Mouse (Mus musculus): ENCODE measurements around the gene Kif1b. TPM values are rescaled to one million over a fixed set of nuclear protein-coding genes. Genes with fewer than 3 reads are reported as not detected.

Gene Kif1b
- total RNA-seq (2017), result 6.0 and 6.6 TPM in 2 replicates

DNA sequence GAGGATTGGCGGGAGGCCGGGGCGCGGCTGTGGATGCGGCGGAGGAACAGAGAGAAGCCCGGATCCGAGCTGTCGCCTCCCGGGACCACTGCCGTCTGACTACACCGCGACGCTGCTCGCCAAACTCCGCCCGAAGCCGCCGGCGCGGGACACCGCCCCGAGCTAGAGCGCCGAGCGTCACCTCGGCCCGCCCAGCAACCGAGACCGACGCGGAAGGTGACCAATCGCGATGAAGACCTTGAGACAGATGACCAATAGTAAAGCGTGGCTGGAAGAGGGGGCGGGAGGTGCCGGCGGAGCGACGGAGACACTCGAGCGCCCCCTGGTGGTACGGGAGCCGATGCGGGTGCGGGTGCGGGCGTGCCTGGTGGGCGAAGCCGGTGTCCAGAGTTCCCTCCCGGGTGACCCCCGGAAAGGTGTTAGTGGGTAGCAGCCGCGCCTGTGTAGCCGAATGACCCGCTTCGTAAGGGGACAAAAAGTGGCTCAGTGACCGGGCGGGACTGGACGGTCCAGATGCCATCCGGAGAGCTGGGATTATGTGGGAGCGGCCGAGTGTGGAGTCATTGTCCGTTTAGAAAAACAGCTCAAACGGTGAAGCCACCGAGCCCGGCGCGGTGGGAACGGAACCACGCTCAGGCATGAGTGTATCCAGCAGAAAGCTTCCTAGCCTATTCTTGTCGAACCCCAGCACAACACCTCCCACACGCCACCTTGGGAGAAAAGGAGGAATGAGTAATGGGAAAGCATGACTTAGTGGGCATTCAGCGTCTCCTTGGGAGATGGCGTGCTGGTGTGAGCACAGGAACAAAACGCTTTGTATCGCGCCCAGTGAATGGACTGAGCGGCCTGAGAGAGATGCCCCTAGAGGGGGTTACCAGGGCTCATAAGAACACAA, at the start of gene Kif1b:
TSS of gene Kif1b (minus strand) at position 98 of the 895 bp plus-strand sequence.
- peak; percentile 97 for ATAC-seq (replicated peaks; ENCODE audit: low read depth, poor library complexity, severe bottlenecking)

DNA sequence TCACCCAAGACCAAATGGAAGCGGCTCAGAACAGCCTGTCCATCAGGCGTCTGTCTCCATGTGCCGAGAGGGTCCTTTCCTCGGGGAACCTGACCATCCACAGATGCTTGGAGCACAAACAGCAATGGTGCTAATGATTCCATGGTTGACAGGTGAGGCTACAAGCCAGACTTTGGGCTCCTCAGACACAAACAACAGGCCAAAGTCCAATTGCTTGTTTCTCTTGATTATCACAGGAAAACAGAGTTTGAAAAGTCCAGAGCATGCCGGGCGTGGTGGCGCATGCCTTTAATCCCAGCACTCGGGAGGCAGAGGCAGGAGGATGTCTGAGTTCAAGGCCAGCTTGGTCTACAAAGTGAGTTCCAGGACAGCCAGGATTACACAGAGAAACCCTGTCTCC, 47.2 kb upstream of the Kif1b start:
- ATAC-seq (replicated peaks; ENCODE audit: low read depth, poor library complexity, severe bottlenecking), result no peak

DNA sequence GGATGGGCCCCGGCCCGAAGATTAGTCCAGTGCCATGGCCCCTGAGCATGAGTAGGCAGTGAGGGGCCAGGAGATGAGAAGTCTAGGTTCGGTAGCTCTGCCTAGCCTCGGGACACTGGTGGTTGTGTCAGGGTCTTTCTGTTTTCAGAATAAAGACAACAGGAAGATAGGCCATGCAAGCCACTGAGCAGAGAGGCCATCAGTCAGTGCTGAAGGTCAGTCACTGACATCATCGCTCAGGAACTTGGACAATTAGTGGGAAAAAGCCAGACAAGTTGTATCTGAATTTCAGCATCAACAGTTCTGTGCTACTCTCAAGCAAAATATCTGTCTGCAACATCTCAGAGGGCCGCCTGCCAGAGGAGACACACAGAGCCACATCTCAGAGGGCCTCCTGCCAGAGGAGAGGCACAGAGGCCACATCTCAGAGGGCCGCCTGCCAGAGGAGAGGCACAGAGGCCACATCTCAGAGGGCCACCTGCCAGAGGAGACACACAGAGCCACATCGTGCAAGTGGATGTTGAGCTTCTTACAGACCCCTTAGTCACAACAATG, 44.2 kb upstream of the Kif1b start:
- ATAC-seq (replicated peaks; ENCODE audit: low read depth, poor library complexity, severe bottlenecking), result no peak

DNA sequence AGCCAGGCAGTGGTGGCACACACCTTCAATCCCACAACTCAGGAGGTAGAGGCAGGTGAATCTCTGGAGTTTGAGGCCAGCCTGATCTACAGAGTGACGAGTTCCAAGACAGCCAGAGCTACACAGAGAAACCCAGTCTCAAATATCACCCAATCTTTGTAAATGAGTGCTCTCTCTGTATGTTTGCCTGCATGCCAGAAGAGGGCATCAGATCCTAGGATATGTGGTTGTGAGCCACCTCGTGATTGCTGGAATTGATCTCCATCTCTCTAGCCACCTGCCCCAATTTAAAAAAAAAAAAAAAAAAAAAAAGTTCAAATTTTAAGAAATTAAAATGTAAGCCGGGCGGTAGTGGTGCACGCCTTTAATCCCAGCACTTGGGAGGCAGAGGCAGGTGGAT, 41.5 kb upstream of the Kif1b start:
- ATAC-seq (replicated peaks; ENCODE audit: low read depth, poor library complexity, severe bottlenecking), result no peak

DNA sequence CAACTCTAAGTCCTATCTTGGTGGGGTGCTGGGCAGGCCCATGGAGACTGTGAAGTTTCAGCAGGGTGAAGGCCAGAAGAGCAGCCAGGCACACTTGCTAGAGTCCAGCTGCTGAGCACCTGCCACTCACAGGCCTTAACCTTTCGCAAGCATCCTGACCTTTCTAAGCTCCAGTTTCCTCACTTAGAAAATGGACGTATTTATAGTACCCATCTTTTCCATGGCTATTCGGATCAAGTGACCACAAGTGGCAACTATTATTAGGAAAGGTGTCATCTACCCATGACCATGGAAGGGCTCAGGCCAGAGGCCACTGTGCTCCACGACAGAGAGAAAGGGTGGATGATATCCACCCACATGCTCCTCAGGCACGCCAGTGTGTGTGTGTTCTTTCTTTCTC, 38.4 kb upstream of the Kif1b start:
- no peak for ATAC-seq (replicated peaks; ENCODE audit: low read depth, poor library complexity, severe bottlenecking)

DNA sequence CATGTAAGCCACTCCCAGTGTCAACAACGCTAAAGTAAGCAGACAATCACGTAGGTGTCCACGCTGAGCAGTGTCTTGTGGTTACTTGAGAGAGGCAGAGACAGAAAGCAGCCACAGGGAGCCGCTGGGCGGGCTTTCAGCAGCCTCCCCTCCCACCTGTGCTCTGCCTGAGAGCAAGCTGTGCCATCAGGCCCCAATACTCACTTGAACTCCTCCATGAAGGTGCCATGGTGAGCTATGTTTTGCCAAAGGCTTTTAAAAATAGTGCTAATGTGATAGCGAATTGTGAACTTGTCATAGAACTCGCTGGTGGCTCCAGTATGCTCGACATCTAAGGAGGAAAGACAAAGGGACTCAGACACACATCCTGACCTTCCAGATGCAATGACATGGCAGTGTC, 36.8 kb upstream of the Kif1b start:
- no peak for ATAC-seq (replicated peaks; ENCODE audit: low read depth, poor library complexity, severe bottlenecking)

DNA sequence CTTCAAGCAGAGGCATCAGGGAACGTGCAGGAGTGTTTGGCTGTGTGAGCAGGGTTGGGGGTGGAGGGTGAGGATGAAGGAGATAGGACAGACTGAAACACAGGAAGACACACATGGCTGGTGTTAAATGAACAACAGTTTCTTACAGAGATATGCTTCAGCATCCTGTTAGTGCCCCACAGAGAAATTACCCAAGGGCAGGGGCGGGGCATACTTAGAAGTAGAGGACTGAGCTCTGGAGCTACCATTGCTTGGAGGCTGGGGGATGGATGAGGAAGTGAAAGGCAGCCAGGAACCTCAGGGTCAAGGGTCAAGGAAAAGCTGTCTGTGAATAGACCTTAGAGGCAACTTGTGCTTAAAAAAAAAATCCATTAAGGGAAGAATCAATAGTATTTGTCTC, 33.2 kb upstream of the Kif1b start:
- ATAC-seq (replicated peaks; ENCODE audit: low read depth, poor library complexity, severe bottlenecking), result peak; percentile 76

GRCm38 (mm10) chr4:149339426-149340214, 32.1 kb upstream of the Kif1b start:
- peak; percentile 27 for ATAC-seq (replicated peaks; ENCODE audit: low read depth, poor library complexity, severe bottlenecking)

- no peak for ATAC-seq (replicated peaks; ENCODE audit: low read depth, poor library complexity, severe bottlenecking)
Observed at GRCm38 (mm10) chr4:149338137-149338536, 30.6 kb upstream of the Kif1b start.

DNA sequence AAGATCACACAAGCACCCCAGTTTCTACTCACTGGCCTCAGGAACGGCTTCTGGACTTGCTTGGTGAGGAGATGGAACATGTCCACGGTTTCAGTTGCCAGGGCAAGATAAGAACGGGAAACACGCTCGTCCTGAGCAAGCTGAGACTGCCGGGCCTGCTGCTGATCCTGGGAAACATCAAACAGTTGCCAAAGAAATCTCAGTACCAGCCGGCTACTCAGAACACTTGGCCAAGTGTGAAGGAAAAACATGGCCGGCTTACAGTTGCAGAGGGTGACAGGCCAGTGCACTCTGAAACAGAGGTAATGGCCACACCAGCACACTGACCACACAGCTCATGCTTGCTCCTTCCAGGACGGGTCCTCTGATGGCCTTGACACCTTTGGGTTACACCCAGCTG, 29.9 kb upstream of the Kif1b start:
- no peak for ATAC-seq (replicated peaks; ENCODE audit: low read depth, poor library complexity, severe bottlenecking)

- ATAC-seq (replicated peaks; ENCODE audit: low read depth, poor library complexity, severe bottlenecking), result no peak
Observed at GRCm38 (mm10) chr4:149336302-149336701, 28.8 kb upstream of the Kif1b start.

- ATAC-seq (replicated peaks; ENCODE audit: low read depth, poor library complexity, severe bottlenecking), result no peak
Observed at GRCm38 (mm10) chr4:149334881-149335280, 27.4 kb upstream of the Kif1b start.

- ATAC-seq (replicated peaks; ENCODE audit: low read depth, poor library complexity, severe bottlenecking), result no peak
Observed at GRCm38 (mm10) chr4:149332726-149333125, 25.2 kb upstream of the Kif1b start.

DNA sequence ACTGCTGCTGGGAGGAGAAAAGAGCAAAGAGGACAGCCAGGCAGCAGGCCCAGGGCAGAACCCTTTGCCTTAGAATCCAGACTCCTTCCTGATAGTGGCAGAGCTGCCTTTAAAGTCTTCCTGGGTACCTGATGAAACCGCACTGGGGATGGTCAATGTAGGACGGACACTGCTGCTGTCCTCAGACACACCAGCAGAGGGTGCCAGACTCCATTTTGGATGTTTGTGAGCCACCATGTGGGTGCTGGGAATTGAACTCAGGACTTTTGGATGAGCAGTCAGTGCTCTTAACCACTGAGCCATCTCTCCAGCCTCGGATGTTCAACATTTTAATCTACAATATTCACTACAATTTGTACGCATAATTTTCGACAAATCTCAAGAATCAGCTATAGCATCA, 23.0 kb upstream of the Kif1b start:
- ATAC-seq (replicated peaks; ENCODE audit: low read depth, poor library complexity, severe bottlenecking), result no peak

GRCm38 (mm10) chr4:149328735-149329134, 21.2 kb upstream of the Kif1b start:
- ATAC-seq (replicated peaks; ENCODE audit: low read depth, poor library complexity, severe bottlenecking), result no peak

DNA sequence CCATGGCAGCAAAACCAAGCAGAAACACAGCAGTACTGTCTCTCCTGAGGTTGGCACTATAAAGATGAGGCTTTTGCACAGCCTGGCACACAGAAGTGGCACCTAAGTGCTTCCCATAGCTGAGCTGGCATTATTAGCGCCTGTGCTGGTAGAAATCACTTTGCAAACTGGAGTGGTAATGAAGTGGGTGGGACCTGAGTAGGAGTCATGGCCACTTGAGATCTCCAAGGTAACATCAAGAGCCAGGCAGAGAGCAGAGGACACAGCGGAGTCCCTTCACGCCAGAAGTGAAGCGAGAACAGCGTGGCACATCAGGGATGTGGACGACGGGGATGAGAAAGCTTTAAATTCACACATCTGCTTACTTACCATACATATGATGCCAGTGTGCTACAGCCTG, 19.8 kb upstream of the Kif1b start:
- no peak for ATAC-seq (replicated peaks; ENCODE audit: low read depth, poor library complexity, severe bottlenecking)

GRCm38 (mm10) chr4:149325411-149326162, 18.1 kb upstream of the Kif1b start:
- ATAC-seq (replicated peaks; ENCODE audit: low read depth, poor library complexity, severe bottlenecking), result no peak

- ATAC-seq (replicated peaks; ENCODE audit: low read depth, poor library complexity, severe bottlenecking), result no peak
Observed at GRCm38 (mm10) chr4:149323730-149324129, 16.2 kb upstream of the Kif1b start.

DNA sequence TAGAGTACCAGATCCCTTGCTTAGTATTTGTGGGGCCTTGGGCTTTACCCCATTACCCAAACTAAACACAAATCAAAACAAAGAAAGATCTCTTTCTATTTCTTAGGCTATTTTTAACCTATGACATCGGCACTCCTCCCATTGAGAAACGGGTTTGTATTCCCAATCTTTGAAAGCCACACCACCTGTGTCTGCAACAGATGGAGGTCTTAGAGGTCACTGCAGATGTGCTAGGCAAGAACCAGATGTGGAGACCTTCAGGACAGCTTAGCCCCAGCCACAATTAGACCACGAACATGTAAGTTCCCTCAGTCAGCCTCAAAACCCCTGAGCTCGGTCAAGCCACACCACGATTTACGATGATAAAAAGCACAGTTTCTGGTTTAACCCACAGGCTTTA, 15.2 kb upstream of the Kif1b start:
- ATAC-seq (replicated peaks; ENCODE audit: low read depth, poor library complexity, severe bottlenecking), result 0 out of 2 replicates have a peak, but pooled peaks have one; percentile 29

- 0 out of 2 replicates have a peak, but pooled peaks have one; percentile 36 for ATAC-seq (replicated peaks; ENCODE audit: low read depth, poor library complexity, severe bottlenecking)
Observed at GRCm38 (mm10) chr4:149322286-149322685, 14.8 kb upstream of the Kif1b start.

Measured in common myeloid progenitor, adult 5-6 weeks (primary cell).